In the genomic region with DNA sequence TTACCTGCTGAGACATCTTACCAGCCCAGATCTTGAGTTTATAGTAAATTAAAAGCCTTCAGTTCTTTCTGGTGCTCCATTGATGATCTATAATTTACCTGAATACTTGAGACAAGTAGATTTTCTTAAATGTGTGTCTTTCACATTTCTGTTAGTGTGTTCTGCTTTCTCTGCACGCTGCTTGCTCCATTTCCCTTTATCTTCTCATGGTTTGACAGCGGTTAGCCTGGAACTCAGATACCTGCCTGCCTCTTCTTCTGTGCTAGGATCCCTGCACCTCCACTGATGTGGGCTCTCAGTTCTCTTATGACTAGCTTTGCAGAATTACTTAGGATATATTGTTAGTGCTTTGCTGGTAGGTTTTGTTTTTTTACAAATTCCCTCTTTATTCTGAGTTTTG, we compare ENCODE assay signal across 21 mouse cellular contexts. TPM values are rescaled to one million over a fixed set of nuclear protein-coding genes. Genes with fewer than 3 reads are reported as not detected.
DNase-seq lines count a peak whose midpoint lies in the region; ATAC-seq and TF ChIP-seq lines count a peak whose summit lies in the region.
"Had no signal": no experiment of that assay in that cellular context is flagged by ENCODE, and none has a peak within 500 bp of the region (broad histone marks: within the 10 kb centered on the region; RNA-seq: fewer than 3 reads in every experiment).

No protein-coding gene starts in this region.

- peak overlapping the region; percentile 28; the same call in 1 of the 2 replicates for H3K27ac ChIP-seq in gastrocnemius, adult 2 months
- H3K27ac ChIP-seq in neural tube, embryonic 15.5 days (replicated peaks) = 0 out of 2 replicates have a peak overlapping the region, but pooled peaks have one; percentile 37
- H3K27ac ChIP-seq in hindbrain, postnatal 0 days = peak overlapping the region; percentile 32; the same call in 1 of the 2 replicates

- DNase-seq in gastrocnemius, adult 2 months = no peak
- DNase-seq in gastrocnemius, adult 18-20 months (ENCODE audit: low spot score) = no peak
- no peak for DNase-seq in neural tube, embryonic 10.5 days (ENCODE audit: extremely low spot score, low spot score)
- no peak for DNase-seq in hindbrain, postnatal 0 days (ENCODE audit: low spot score)
- DNase-seq in thymus, postnatal 4 days = no peak
- no peak for DNase-seq in lung, postnatal 4 days
- DNase-seq: adrenal gland, postnatal 36 days; gastrocnemius, postnatal 10 days; heart, adult 18-20 months; heart, postnatal 4 days; kidney, postnatal 36 days; liver, postnatal 0 days; lung, postnatal 10 days; retina, postnatal 1 day; right cerebral cortex, postnatal 4 days; thymus, adult 2 months had no signal

- no peaks in the 10 kb centered on the region for H3K9me3 ChIP-seq in neural tube, embryonic 15.5 days (replicated peaks)
- H3K9me3 ChIP-seq in hindbrain, postnatal 0 days (ENCODE audit: low read length) = no peaks in the 10 kb centered on the region
- H3K9me3 ChIP-seq: G1E; heart, embryonic 15.5 days; limb, embryonic 10.5 days had no signal

- H3K36me3 ChIP-seq in neural tube, embryonic 15.5 days = no peaks in the 10 kb centered on the region
- no peaks in the 10 kb centered on the region for H3K36me3 ChIP-seq in hindbrain, postnatal 0 days (ENCODE audit: insufficient read depth, low read length)
- H3K36me3 ChIP-seq: heart, embryonic 15.5 days; limb, embryonic 10.5 days had no signal

- no peak for TF ChIP-seq CTCF in gastrocnemius, adult 2 months (IDR thresholded peaks at IDR 0.05)
- TF ChIP-seq CTCF in hindbrain, postnatal 0 days (IDR thresholded peaks at IDR 0.05; ENCODE audit: low read depth) = no peak

- intact Hi-C loops in gastrocnemius, adult 2 months (cut with DNase I) = loop anchor here (10.0 kb wide), 1 partner anchor 259 kb away; the partner anchor contains the start of genes H2afj and Hist4h4

- H3K4me3 ChIP-seq in gastrocnemius, adult 2 months = no peak overlapping the region
- H3K4me3 ChIP-seq in neural tube, embryonic 15.5 days (replicated peaks) = no peak overlapping the region
- no peak overlapping the region for H3K4me3 ChIP-seq in hindbrain, postnatal 0 days (ENCODE audit: low read length)
- H3K4me3 ChIP-seq: heart, embryonic 15.5 days; limb, embryonic 10.5 days had no signal

- ATAC-seq in neural tube, embryonic 15.5 days (ENCODE audit: low FRiP score) = no peak
- no peak for ATAC-seq in hindbrain, postnatal 0 days
- ATAC-seq: intestine, embryonic 16.5 days; liver, postnatal 0 days had no signal

- no peaks in the 10 kb centered on the region for H3K27me3 ChIP-seq in neural tube, embryonic 15.5 days (replicated peaks)
- H3K27me3 ChIP-seq in hindbrain, postnatal 0 days (ENCODE audit: insufficient read depth, low read length) = no peaks in the 10 kb centered on the region
- H3K27me3 ChIP-seq: heart, embryonic 15.5 days had no signal

- peaks cover 40% of the 10 kb centered on the region for H3K4me1 ChIP-seq in neural tube, embryonic 15.5 days
- peaks cover 11% of the 10 kb centered on the region; the same call in 1 of the 2 replicates for H3K4me1 ChIP-seq in hindbrain, postnatal 0 days (ENCODE audit: insufficient read depth, low read length)

- 74% methylated on average over 2 of the region's 2 CpGs for WGBS in neural tube, embryonic 15.5 days
- WGBS in hindbrain, postnatal 0 days = 82% methylated on average over 2 of the region's 2 CpGs

- no peak overlapping the region for H3K9ac ChIP-seq in neural tube, embryonic 15.5 days (replicated peaks)
- H3K9ac ChIP-seq in hindbrain, postnatal 0 days (replicated peaks; ENCODE audit: low read length) = no peak overlapping the region
- H3K9ac ChIP-seq: heart, embryonic 15.5 days; liver, postnatal 0 days had no signal

- H3K4me2 ChIP-seq in neural tube, embryonic 15.5 days = no peak overlapping the region
- no peak overlapping the region for H3K4me2 ChIP-seq in hindbrain, postnatal 0 days (ENCODE audit: low read depth, low read length)
- H3K4me2 ChIP-seq: heart, embryonic 15.5 days had no signal

RNA-seq across cellular contexts. Expression of gene Atf7ip, which starts 40.3 kb away (rescaled TPM):
- total RNA-seq in gastrocnemius, adult 2 months (2021) = 10 to 100 TPM; 43.4 to 46.9 TPM
- 10 to 100 TPM; 40.0 to 42.4 TPM for total RNA-seq in gastrocnemius, adult 18-20 months (2021)
- polyA plus RNA-seq in neural tube, embryonic 15.5 days (2015; fragmentation: Nextera tagmentation; extraction: Ambion mirVana) = 33.5 and 36.0 TPM in 2 replicates
- 39.4 and 42.8 TPM in 2 replicates for total RNA-seq in hindbrain, postnatal 0 days (2014; rRNA removed)
- 22.9 and 25.6 TPM in 2 replicates for polyA plus RNA-seq in hindbrain, postnatal 0 days (2015; fragmentation: Nextera tagmentation; extraction: Ambion mirVana)
